Mouse (Mus musculus) adrenal gland, postnatal 14 days (tissue): ENCODE measurements around the gene Jund. TPM values are rescaled to one million over a fixed set of nuclear protein-coding genes. Genes with fewer than 3 reads are reported as not detected.

Experiments used
- DNase-seq: peaks from one replicate; pipeline ENCODE4 v3.0.0; 2021; ENCODE audit warnings: mixed read lengths
- long read RNA-seq, 2 experiments: library from polyadenylated mRNA; stranded (forward); transcript quantifications; one replicate each; pipeline ENCODE4 v2.0.0; 2021
- total RNA-seq: library from RNA; stranded (reverse); gene quantifications from 2 replicates; pipeline ENCODE4 v1.2.3, GENCODE M21; 2021

Gene Jund
- total RNA-seq: 165 and 174 TPM in 2 replicates
- long read RNA-seq, experiment 1, transcript Jund-201 (1 exons, 1,668 nt): major isoform, 1,046 of 1,046 reads
- long read RNA-seq, experiment 1, partial matches to known transcripts: 0 of 1,046 reads
- long read RNA-seq, experiment 1, other reads (novel, unspliced or antisense): 0 of 1,046 reads
- long read RNA-seq, experiment 2, transcript Jund-201 (1 exons, 1,668 nt): major isoform, 687 of 687 reads
- long read RNA-seq, experiment 2, partial matches to known transcripts: 0 of 687 reads
- long read RNA-seq, experiment 2, other reads (novel, unspliced or antisense): 0 of 687 reads

- DNase-seq: peak; percentile 100
Measured at GRCm38 (mm10) chr8:70698310-70699109, at the start of gene Jund. Gene Jund, plus strand, starts transcription at chr8:70698949.

- DNase-seq: peak; percentile 92
Measured at GRCm38 (mm10) chr8:70649324-70649723, 49.4 kb upstream of the Jund start.

GRCm38 (mm10) chr8:70650351-70650750, 48.4 kb upstream of the Jund start:
- DNase-seq: no peak

GRCm38 (mm10) chr8:70653226-70653625, 45.5 kb upstream of the Jund start:
- peak; percentile 87 for DNase-seq

GRCm38 (mm10) chr8:70654121-70654520, 44.6 kb upstream of the Jund start:
- no peak for DNase-seq

- DNase-seq: no peak
Measured at GRCm38 (mm10) chr8:70655469-70655868, 43.3 kb upstream of the Jund start.

GRCm38 (mm10) chr8:70656193-70656790, 42.5 kb upstream of the Jund start:
- no peak for DNase-seq

- no peak for DNase-seq
Measured at GRCm38 (mm10) chr8:70657214-70657613, 41.5 kb upstream of the Jund start.

- peak; percentile 76 for DNase-seq
Measured at GRCm38 (mm10) chr8:70657739-70658138, 41.0 kb upstream of the Jund start.

- no peak for DNase-seq
Measured at GRCm38 (mm10) chr8:70658897-70659603, 39.7 kb upstream of the Jund start.

- DNase-seq: peak; percentile 94
Measured at GRCm38 (mm10) chr8:70659604-70660272, 39.0 kb upstream of the Jund start.

GRCm38 (mm10) chr8:70660273-70660725, 38.5 kb upstream of the Jund start, which contains the start of gene Pgpep1:
Gene Pgpep1, minus strand, starts transcription at chr8:70660388.
- DNase-seq: no peak

- DNase-seq: no peak
Measured at GRCm38 (mm10) chr8:70663691-70664090, 35.1 kb upstream of the Jund start.

GRCm38 (mm10) chr8:70664631-70665030, 34.1 kb upstream of the Jund start:
- no peak for DNase-seq

- DNase-seq: no peak
Measured at GRCm38 (mm10) chr8:70665599-70665998, 33.1 kb upstream of the Jund start.

GRCm38 (mm10) chr8:70667071-70667470, 31.7 kb upstream of the Jund start:
- DNase-seq: peak; percentile 55

GRCm38 (mm10) chr8:70671615-70672324, 27.0 kb upstream of the Jund start:
- DNase-seq: no peak

- DNase-seq: no peak
Measured at GRCm38 (mm10) chr8:70672325-70673078, 26.2 kb upstream of the Jund start.

- DNase-seq: peak; percentile 97
Measured at GRCm38 (mm10) chr8:70673079-70673856, 25.5 kb upstream of the Jund start, which contains the start of gene Lsm4. Gene Lsm4, plus strand, starts transcription at chr8:70673248.
